Mouse (Mus musculus): ENCODE results near the gene Pm20d1. TPM values are rescaled to one million over a fixed set of nuclear protein-coding genes. Genes with fewer than 3 reads are reported as not detected.
"Not testable (repeated sequence)": the region's sequence is repeated elsewhere in the genome, so short reads cannot be mapped to it uniquely, and the experiment has no call there.

Gene Pm20d1
- total RNA-seq, 2 experiments from 2014 or later = 14.7 to 19.1 TPM

DNA sequence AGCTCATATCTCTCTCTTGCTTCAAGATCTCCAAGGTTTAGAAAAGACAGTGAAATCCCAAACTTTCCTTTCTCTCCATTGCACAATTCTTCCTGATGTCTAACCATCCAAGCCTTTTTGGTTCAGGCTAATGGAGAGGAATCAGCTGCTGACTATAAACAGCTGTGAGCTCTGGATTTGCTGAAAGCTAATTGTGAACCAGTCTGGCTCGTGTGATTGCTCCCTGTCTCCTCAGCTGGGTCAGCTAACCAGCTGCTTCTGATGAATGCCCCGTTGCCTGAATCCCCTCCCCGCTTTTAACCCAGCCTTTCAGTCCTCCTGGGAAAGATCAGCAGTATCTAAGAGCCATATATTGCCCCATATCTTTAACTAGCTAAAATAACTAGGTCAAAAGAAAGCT lies 2.6 kb upstream of the Pm20d1 start:
- no peak for DNase-seq

DNA sequence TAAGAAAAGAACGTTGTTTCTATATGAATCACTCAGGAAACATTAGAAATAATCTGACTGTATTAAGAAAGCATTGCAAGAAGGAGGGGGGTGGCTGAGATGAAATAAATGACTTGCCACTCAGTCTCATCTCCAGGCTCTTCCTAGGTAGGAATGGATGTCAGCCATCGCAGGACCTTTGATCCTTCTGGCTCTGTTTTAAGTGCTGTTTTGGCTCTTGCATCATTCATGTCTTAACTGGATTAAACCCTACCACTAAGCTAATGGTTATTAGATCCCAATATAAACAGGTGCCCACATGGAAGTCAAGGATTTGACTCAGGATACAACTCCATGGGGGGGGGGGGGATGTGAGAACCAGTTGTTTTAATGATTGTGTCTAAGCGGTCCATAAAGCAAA lies 2.0 kb upstream of the Pm20d1 start:
- DNase-seq = no peak

DNA sequence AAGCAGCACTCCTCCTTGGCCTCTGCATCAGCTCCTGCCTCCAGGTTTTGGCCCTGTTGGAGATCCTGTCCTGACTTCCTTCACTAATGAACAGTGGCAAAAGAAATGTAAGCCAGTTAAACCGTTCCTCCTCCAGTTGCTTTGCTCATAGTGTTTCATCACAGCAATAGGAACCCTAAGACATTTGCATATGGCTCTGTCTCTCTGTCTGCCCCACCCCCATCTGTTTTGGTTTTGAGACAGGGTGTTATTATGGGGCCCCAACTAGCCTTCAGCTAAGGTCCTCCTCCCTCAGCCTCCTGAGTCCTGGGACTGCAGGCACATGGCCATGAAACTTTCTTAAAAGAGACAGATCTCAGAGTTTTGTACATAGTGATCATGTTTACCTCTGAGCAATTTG lies 2.8 kb downstream of the Pm20d1 start:
- DNase-seq = no peak

DNA sequence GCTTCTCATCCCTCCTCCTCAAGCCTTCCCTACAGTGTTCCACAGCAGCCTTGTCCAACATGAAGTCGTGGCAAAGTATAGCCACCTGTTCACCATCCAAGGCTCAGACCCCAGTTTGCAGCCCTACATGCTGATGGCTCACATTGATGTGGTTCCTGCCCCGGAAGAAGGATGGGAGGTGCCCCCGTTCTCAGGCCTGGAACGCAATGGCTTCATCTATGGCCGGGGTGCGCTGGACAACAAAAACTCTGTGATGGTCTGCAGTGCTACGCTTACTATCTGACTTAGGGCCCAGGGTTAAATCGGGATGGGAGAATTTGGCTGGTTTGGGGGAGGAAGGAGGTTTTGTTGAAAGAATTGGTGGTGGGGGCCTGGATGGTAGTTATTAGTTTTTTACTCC lies 3.9 kb downstream of the Pm20d1 start:
- DNase-seq = no peak

DNA sequence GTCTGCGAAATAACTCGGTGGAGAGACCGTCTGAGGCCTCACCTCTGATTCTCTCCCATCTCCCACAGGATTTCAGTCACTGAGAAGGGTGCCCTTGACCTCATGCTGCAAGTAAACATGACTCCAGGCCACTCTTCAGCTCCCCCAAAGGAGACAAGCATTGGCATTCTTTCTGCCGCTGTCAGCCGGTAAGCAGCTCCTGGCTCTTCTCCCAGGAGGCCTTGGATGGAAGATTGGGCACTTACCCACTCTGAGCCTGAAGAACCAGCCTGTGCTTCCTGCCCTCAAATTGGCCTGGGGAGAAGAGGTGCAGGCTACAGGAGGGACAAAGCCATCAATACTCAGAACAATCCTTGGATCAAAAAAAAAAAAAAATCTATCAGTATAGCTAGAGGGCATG lies 5.5 kb downstream of the Pm20d1 start:
- peak; percentile 51 for DNase-seq

DNA sequence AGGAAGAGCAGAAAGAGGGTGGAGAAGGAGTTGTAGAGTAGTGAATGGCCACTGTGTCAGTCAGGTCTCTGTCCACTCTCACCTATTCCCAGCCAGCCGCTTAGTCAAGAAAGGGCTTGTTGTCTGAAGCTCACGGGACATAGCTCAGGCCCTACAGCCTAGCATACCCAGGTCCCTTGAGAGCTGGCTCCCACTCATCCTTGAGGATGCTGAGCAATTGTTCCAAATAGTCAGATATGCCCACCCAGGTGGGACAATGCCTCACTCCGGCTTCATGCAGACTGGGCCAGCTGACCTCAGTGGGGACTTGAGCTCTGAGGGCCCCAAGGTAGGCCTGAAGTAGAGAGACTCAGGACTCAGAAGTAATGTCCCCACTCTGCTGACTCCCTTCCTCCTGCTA lies 7.0 kb downstream of the Pm20d1 start:
- DNase-seq = no peak

DNA sequence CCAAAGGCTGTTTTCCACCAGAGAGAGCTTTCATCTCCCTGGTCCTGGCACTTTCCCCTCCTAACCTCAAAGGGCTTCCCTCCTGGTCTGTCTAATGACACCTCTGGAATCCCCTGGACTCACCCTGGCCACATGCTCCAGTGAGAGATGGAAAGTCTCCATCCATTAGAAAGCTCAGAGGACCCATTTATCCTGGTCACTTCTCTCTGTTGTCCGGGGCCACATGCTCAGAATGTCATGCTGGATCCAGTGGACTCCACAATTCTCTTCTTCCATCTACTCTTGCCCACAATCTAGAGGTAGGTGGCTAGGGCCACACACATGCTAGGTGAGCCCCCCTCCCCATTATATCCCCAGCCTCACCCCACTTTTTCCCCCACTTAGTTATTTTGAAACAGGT lies 11.8 kb downstream of the Pm20d1 start:
- DNase-seq = no peak

DNA sequence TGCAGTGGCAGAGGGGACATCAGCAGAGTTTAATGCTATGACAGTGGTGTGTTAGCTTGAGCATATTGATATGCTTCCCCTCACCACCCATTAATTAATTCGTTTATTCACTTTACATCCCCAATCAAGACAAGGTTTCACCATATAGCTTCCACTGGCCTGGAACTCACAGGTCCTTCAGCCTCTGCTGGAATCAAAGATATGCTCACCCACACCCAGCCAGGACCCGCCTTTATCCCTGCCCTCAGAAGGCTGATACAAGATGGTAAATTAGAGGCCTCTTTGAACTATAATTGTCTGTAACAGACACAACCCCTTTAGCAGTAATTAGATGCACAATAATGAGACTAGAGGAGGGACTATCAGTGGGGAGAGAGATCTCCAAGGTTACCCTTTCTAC lies 12.5 kb downstream of the Pm20d1 start:
- DNase-seq = no peak

DNA sequence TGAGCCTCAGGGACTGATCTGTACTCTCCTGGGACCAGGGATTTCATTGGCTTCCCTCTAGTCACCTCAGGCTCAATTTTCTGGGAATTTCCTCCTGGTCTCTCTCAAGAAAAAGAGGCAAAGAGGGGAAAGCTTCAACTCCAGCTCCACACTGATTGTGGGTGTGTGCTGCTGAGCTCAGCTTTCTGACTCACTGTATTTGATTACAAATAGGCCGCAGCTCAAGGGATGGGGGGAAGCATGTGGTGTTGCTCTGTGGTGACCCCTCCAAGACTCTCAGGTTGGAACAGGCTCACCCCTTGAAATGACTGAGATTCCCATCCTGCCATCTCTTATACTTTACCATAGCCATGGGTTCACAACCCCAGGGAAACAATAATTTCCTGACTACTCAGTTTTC lies 14.2 kb downstream of the Pm20d1 start:
- no peak for DNase-seq

DNA sequence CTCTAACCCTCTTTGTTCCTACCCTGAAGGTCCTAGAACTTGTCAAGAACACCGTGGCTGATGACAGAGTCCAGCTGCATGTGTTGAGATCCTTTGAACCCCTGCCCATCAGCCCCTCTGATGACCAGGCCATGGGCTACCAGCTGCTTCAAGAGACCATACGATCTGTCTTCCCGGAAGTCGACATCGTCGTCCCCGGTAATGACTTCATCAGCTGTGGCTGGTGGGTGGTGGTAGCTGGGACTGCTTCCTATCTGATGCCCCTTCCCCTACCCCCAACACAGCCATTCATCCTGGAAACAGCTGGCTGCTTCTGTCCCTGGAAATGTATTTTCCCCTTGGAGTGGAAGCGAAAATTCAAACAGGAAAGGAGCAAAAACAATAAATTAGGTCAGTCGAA lies 14.8 kb downstream of the Pm20d1 start:
- DNase-seq = no peak

DNA sequence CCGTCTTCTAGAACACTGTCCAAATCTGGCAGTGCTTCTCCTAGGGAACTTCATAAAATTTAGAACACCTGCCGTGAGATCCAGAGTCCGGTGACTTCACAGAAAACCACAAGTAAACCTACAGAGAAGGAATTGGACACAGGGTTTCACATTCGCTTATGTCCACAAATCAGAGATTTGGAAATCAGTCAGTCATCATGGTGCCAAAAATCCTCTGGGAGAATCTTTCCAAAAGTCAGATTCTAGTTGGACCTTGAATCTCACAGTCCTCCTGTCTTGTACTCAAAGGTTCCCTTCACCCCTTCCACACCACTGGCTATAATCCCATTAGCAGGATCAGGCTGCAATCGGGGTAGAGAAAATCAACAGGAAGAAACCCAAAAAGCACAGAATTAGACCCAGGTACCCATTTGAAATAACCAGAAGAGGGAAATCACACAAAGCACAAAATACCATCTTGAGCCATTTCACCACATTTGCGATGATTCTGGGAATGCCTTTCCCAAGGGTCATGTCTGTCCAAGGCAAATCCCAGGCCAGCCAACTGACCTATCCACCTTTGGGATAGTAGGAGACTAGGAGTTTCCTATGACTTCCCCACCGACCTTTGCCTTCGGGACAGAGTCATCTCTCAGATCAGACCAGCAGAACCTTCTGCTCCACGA lies 15.6 kb downstream of the Pm20d1 start:
- DNase-seq = no peak

DNA sequence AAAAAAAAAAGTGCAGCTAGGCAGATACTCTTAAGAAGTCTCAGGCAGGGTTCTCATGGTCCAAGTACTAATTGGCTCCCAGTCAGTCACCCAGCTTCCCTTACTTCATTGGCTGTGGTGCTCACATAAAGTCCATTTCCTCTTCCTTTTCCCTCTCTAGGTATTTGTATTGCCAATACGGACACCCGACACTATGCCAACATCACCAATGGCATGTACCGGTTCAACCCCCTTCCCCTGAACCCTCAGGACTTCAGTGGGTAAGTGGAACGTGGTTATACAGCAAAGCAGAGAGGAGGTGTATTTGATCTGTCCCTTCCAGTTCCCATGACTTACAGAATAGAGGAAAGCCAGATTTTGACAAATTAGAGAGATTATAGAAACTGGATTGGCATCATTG lies 16.6 kb downstream of the Pm20d1 start:
- no peak for DNase-seq

DNA sequence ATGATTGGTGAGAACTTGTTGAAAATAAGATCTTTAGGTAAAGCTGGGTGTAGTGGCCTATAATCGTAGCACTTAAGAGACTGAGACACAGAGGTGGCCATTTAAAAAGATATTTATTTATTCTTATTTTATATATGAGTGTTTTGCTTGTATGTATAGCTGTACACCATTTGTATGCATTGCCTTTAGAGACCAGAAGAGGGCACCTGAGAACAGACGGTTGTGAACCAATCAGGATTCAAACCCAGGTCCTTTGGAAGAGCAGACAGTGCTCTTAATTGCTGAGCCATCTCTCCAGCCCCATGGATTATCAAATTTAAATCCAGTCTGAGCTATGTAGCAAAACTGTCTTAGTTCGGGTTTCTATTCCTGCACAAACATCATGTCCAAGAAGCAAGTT lies 17.0 kb downstream of the Pm20d1 start:
- DNase-seq = no peak

DNA sequence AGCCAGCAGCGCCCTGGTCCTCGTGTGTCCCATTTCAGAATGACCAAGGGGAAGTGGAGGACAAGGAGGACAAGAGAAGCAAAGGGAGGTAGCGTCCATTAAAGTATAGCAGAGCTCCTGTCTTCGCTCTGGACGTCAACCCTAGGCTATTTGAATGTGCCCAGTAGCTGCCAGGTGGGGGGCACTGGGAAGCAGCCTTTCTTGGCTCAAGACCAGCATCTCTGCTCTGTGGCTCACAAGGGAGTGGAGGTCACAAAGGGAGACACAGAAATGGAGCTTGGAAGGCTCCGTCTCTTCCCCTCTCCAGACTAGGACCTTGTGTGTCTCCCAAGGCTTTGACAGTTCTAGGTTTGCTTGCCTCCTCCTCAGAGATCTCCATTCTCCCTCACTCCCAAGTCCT lies 19.7 kb downstream of the Pm20d1 start:
- no peak for DNase-seq

DNA sequence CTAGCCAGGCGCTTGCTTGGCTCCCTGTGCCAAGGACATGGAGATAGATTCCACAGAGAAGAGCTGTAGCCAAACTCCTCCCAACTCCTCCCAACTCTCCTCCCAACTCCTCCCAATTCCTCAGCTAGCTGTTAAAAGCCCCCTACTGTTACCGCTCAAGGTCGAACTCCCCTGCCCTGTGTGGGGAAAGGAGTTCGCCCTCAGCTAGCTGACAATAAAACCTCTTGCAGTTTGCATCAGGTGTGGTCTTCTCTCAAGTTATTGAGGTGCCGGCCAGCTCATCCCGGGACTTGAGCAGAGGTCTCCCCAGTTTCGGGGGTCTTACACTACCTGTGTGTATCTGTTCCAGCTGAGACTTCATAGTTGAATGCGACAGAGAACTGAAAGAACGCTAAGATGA lies 23.2 kb downstream of the Pm20d1 start:
- DNase-seq = not testable (repeated sequence)

DNA sequence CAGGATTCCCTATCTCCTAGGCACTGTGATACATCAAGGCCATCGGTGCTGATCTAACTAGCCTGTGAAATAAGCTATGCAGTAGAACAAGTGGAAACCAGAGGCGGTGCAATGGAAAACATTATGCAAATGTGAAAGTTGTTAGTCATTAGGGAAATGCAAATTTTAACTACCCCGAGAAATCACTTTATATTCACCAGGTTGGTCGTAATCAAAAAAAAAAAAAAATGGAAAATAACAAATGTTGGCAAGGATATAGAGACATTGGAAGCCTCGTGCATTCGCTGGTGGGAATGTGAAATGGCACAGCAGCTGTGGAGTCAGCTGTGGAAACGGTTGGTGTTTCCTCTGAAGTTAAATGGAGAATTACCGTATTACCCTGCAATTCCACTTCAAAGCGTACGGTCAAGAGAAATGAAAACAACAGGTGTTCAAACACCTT lies 23.7 kb downstream of the Pm20d1 start:
- DNase-seq = no peak

DNA sequence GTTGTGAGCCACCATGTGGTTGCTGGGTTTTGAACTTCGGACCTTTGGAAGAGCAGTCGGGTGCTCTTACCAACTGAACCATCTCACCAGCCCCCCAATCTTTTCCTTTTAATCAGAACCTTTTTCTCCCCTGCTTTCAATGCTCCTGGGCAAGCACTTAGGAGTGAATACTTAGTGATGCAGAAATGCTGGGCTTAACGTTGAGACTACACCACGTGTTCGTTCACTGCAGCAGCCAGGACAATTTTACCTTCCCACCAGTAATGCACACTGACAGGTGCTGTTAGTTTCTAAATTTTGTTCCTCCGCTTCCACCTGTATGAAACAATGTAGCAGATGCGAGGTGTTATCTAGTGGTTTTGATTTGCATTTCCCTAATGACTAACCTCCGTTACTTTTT lies 25.1 kb downstream of the Pm20d1 start:
- no peak for DNase-seq

DNA sequence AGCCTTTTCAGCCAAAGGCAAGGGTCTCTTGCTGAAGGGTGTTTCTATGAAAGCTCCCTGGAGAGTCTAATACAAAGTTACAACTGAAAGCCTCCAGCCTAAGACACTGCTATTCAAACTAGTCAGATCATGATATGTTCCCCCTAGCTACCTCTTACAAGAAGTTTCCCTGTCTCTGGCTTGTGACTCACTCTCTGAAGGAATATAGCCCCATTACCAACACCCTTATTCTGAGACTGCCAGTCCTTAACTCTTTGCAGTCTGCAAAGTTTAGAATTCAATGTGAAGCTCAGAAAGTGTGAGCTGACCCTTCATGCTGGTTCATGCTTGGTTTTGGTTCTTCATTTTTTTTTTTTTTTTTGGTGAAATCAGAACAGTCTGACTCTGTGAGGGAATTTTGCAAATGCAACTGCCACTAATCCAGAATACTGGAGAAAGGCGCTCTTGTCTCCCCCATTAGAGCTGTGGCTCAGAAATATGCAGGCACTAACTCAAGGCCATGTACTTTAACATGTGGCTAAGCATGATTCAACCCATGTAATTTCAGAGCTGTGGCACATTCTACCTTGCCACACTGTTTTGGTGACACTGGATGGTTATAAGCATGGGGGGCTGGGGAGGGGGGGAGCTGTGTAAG lies 25.8 kb downstream of the Pm20d1 start:
- DNase-seq = no peak

DNA sequence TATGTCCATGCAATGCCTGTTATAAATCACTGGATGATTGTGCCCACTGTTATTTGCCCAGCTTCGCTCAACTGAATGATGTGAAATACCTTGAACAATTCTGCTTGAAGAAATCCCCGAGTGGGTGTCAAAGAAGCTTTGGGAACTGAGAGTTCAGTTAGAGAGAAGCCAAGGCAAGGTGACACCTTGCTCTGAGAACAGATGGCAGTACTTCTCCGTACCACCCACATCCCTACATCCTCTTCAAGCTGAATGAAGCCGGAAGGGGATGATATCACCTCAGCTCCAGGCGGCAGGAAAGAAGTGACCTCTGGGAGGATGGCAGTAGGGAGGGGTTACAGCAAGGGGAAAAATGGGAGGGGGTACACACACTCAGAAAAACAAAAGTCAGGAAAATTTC lies 26.4 kb downstream of the Pm20d1 start:
- no peak for DNase-seq

DNA sequence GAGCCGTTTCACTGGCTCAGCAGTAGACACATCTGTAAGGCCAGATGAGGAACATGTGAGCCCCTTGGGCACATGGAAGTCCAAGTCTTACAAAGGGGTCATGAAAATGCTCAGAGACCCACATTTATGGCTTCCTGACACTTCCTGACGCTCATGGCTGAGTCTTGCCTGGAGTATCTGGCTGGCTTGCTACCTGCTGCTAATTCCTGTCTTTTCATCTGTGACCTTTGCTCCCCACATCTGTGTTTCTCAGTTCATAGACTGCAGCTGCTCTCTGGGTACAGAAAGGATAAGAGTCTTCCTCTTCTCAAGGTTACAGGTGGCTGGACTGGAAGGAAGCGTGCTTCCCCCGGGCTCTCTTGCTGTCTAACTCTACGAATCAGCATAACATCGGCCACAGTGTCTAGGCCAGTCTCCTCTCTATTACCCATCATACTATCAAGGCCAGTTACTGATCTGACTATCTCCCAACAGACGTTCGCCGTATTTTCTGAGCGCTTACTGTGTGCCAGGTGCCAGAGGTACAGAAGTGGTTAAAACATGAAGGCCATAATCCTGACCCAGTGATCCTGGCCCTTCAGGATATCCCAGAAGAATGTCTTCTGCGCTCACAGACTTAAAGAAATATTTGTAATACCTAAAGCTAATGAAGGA lies 27.5 kb downstream of the Pm20d1 start:
- no peak for DNase-seq

DNA sequence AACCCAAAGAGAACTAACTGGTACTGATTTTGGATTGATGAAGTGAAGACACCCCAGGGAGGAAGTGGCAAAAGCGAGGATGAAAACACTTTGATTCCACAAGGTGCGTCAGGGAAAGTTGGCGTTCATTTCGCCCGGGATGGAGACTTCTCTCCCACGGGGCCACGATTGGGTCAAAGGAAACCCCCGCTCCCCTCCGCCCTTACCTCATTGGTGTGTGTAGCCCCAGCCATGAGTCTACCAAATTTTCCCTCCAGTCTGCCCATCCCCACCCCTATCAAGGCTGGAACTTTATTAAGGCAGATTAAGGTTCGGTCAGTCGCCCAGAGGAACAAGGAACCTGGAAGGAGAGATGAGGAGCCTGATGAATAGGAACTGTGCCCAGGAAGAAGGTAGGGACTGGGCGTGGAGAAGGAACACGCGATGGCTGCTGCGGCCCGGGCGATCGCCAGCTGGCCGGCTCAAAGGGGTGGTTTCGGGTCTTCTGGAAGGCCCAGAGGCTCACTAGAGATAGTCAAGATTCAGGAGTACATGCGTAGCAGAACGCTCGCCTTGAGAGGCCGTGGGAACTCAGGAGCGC lies 30.1 kb downstream of the Pm20d1 start, which contains the start of gene Slc41a1:
Slc41a1 (plus strand) TSS at position 287 of the 580 bp plus-strand sequence.
- no peak for DNase-seq

DNA sequence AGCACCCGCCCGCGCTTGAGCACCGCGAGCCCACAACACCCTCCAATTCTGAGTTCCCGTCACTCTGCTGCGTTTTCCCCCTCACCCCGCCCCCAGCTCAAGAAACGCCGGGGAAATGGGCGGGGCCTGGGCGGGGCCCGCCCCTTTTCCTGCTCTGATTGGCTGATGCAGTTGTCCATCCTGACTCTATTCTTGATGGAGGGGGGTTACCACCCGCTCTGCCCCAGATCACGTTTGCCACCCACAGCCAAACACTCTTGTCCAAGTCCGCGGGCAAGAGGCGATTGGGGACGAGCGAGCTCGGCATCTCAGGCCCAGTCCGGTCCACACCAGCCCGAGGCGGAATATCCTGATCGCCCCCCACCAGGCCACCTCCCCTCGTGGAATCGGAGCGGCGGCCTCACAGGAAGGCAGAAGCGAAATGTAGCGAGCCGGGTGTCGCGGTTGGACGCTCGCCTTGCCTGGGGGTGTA lies 30.6 kb downstream of the Pm20d1 start:
- DNase-seq = peak; percentile 99
